Comparison of ENCODE assay signal across 9 mouse cellular contexts in the genomic region with DNA sequence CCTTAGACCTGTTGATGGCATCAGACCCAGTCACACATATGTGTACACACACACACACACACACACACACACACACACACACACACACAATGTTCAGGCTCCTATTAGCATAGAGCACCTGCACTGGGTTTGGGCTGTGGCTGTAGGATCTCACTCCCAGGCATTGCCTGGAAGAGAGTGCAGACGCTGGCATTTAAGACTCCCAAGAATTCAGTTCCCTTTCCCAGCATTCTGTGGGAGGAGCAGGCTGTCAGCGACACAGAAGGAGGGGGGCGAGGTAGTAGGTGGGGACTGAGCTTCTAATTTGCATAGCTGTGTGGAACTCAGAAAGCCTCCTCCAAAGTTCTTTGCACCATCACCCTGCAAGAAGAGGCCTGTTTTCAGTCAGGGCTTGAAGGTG.
DNase-seq lines count a peak whose midpoint lies in the region; ATAC-seq lines count a peak whose summit lies in the region.
"Had no signal": no experiment of that assay in that cellular context is flagged by ENCODE, and none has a peak within 500 bp of the region (broad histone marks: within the 10 kb centered on the region; RNA-seq: fewer than 3 reads in every experiment).

No protein-coding gene starts in this region.

- H3K4me1 ChIP-seq in forebrain, embryonic 15.5 days: peaks cover 11% of the 10 kb centered on the region; the same call in 1 of the 2 replicates
- H3K4me1 ChIP-seq: liver, embryonic 15.5 days had no signal

- peak; percentile 16 for DNase-seq in adrenal gland, postnatal 10 days
- no peak for DNase-seq in adrenal gland, adult 18-20 months (ENCODE audit: low spot score in 2 of 2)
- DNase-seq in 3T3-L1 (ENCODE audit: low read depth, low spot score): peak; percentile 9
- DNase-seq in left cerebral cortex, adult 18-20 months (ENCODE audit: low spot score in 2 of 2): peak; percentile 74 to 83
- DNase-seq in right cerebral cortex, postnatal 14 days: peak; percentile 42
- DNase-seq in spleen, postnatal 10 days (ENCODE audit: low spot score in 2 of 2): no peak
- DNase-seq in gastrocnemius, postnatal 4 days (ENCODE audit: low spot score in 2 of 2): no peak

- H3K4me3 ChIP-seq in forebrain, embryonic 15.5 days: no peak overlapping the region
- H3K4me3 ChIP-seq: liver, embryonic 15.5 days had no signal

- no peak overlapping the region for H3K27ac ChIP-seq in forebrain, embryonic 15.5 days (replicated peaks)
- H3K27ac ChIP-seq: liver, embryonic 15.5 days had no signal

- peak; percentile 75 for ATAC-seq in forebrain, embryonic 15.5 days (replicated peaks)

- no peaks in the 10 kb centered on the region for H3K27me3 ChIP-seq in forebrain, embryonic 15.5 days
- H3K27me3 ChIP-seq: liver, embryonic 15.5 days had no signal

- no peaks in the 10 kb centered on the region for H3K9me3 ChIP-seq in forebrain, embryonic 15.5 days
- H3K9me3 ChIP-seq: liver, embryonic 15.5 days had no signal

- WGBS in forebrain, embryonic 15.5 days: 4% methylated on average over 3 of the region's 3 CpGs

- H3K9ac ChIP-seq in forebrain, embryonic 15.5 days (replicated peaks): no peak overlapping the region
- H3K9ac ChIP-seq: liver, embryonic 15.5 days had no signal

- H3K4me2 ChIP-seq in forebrain, embryonic 15.5 days (replicated peaks): no peak overlapping the region
- H3K4me2 ChIP-seq: liver, embryonic 15.5 days had no signal

- H3K36me3 ChIP-seq in forebrain, embryonic 15.5 days: no peaks in the 10 kb centered on the region
- H3K36me3 ChIP-seq: liver, embryonic 15.5 days had no signal

Comparison
In these comparisons a context has a peak if more than half of its experiments do, and no peak if none do; other contexts are left out.
1. DNase-seq: peak in adrenal gland, postnatal 10 days (single experiment), 3T3-L1 (single experiment), left cerebral cortex, adult 18-20 months (2 of 2) and right cerebral cortex, postnatal 14 days (single experiment); none in adrenal gland, adult 18-20 months (0 of 2), spleen, postnatal 10 days (0 of 2) and gastrocnemius, postnatal 4 days (0 of 2).